Mouse (Mus musculus): ENCODE results near the gene Cbr2.

Cbr2 gene

GRCm38 (mm10) chr11:120679909-120680308 is 52.0 kb downstream of the Cbr2 start:
- DNase-seq (ENCODE audit: low spot score in 2 of 2), result peak in 1 of 2 experiments; percentile 40

Data from spleen, postnatal 14 days (tissue).